Mouse (Mus musculus) lung, postnatal 4 days (tissue): ENCODE results near the gene Lamc3.
"Not testable (repeated sequence)": the region's sequence is repeated elsewhere in the genome, so short reads cannot be mapped to it uniquely, and the experiment has no call there.

Source experiments
- DNase-seq, 2 experiments: peaks; one replicate each; pipeline ENCODE4 v3.0.0; 2021

The Lamc3 gene

DNA sequence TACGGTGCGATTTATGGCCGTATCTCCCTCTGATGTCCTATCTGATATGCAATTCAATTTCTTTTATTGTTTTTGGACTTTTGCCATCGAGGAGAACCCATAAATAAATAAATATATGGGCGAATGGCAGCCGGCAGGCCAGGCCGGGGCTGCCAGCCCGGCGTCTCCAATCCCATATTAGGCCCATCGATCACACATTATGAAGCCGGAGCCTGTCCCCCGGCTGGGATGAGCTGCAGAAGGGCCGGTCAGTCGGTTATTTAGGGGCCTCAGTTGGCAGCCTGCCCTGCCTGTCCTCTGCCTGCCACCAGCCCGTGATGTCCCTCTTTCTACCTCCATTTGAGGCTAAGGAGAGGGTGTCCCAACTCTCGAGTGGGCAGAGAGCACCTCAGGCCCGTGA is 8.5 kb upstream of the Lamc3 start:
- DNase-seq = no peak

DNA sequence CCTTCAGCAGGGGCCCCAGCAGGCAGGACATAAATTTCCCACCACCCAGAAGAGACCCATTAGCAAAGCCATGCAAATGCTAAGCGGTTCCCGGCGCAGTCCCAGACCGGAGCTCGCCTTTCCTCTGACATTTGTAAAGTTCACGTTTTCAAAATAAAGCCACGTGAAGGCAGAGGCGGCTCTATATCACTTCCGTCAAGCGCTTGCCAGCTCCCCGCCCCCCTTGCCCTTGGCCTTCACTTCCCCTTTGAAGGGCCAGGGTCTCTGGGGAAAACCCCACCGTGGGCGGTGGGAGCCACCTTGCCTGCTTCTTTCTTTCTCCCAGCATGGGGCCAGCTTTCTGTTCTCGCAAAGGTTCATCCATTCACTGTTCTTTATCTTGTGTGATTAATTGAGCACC is 6.2 kb upstream of the Lamc3 start:
- peak in 1 of 2 experiments; percentile 26 for DNase-seq

DNA sequence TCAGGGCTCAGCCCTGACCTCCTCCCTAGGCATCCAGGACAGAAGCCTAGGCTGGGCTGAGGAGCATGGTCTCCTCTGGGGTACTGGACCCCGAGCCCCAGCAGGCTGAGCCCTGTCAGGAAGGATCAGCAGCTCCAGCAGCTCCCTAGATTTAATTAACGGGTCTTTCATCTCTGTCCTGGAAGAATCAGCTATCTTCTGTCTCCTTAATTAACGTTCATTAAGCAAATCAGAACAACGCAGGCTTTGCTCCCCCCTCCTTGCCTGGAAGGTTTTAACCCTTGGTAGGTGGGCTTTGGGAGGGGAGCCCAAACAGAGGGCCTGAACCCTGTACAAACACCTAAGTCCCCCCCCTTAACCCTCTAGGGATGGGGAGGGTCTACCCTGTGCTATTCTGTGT is 4.0 kb upstream of the Lamc3 start:
- DNase-seq = no peak

DNA sequence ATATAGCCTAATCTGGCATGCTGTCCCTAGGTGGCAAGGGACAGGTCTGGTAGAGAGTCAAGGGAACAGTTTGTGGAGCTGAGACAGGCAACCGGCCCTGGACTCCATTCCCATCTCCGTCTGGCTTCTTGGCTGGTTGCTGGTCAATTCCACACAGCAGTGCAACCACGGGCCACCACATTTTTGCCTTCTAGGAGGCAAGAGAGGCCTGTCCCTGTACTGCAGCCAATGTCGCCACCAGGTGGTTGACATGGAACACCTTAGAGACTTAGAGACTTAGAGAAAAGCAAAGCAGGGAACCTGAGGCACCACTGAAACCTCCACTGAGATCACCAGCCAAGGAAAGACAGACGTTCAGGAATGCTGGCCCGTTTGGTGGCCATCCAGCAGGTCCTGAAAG is 2.3 kb upstream of the Lamc3 start:
- DNase-seq = peak; percentile 39 to 49

DNA sequence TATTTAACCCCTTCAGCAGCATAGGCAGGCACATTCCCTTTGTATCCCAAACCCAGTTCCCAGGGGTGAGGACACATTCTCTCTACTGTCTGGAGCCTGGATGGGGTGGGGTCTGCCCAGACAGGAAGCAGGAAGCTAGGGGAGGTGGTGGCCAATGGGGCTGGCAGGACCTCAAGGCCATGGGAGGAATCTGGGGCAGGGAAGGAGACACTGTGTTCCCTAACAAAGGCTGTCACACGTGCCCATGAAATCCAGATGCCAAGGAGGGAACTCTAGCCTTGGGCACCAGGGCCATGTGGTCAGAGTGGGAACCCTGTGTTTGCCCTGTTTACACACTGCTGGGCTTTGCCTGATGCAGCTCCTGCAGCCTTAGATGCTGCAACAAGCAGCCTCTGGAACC is 1.8 kb downstream of the Lamc3 start:
- peak; percentile 30 to 58 for DNase-seq

DNA sequence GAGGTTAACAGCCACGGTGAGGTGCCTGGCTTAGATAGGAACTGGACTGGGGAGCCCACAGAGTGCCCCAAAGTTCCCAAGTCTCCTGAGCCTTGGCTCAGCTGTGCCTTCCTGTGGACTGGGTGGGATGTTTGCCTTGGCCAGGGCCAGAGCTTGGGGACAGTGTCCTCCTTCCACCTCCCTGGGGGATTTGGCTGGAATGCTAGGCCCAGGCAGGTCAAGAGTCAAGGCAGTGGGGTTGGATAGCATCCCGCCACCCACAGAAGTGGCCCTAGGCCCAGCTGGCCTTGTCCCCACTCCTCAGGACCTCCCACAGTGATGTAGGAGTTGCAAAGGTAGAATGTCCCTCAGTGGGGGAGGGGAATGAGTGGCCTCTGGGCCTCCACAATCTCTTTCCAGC is 4.1 kb downstream of the Lamc3 start:
- peak in 1 of 2 experiments; percentile 38 for DNase-seq

DNA sequence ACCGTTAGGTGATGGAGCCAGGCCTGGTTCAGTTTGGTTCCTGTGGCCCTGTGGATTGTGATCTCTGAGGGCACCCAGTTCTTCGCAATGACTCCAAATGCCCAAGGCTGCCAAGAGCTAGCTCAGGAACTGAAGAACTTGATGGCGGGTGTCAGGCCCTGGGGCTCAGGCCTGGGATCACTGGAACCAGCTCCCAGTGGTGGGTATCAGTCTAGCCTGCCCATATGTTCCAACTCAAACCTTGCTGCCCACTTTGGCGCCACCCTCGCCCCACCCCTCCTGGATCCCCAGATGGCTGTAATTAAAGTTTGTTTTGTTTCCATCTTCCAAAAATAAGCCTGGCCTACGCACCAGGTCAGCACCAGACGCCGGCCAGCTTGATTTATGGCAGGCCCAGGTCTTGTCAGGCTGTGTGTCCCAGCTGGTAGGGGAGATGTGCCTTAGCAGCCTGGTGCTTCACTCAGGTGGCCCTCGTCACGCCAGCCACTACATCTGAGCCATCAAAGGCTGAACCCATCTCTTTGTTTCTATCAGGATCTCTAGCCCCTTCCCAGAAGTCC is 6.1 kb downstream of the Lamc3 start:
- DNase-seq = no peak

DNA sequence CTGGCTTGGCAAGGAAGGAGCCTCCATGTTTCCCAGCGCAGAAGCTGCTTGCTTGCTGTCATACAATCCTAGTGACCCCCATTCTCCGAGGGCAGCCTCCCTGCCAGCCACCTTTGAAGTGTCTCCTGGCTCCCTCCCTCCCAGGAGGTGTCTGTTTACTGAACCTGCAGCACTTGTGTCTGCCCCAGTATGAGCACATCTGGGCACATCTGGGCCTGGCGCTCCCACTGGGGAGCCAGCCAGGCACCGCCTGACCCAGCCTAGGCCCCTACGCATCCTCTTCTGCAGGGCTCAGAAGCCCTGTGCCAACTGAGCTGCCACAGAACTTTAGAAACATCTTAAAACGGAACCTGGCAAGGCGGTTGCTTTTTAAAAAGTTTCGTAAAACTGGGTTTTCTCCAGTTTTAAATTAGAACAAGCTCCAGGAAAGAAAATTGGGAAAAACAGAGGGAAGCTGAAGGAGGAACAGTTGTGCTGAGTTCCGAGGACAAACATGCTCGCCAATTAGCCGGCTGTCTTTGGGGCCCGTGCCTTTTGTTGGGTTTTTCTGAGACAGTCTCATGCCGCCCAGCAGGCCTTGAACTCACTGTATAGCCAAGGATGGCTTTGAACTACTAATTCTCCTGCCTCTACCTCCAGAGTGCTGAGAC is 7.3 kb downstream of the Lamc3 start:
- no peak for DNase-seq

DNA sequence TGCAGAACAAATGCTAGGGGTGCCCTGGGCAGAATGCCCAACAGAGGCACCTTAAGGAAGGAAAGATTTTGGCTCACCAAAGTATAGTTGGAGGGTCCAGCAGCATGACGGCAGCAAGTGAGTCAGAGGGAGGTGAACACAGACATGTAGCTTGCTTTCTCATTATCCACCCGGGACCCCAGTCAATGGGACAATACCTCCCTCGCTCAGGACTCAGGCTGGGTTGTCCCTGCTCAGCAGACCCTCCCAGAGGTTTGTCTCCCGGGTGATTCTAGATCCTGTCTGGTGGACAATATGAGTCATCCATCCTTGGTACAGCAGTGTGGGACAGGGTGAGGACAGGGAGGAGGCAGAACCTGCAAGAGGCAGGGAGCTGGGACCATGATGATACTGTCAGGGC is 13.8 kb downstream of the Lamc3 start:
- DNase-seq = no peak

DNA sequence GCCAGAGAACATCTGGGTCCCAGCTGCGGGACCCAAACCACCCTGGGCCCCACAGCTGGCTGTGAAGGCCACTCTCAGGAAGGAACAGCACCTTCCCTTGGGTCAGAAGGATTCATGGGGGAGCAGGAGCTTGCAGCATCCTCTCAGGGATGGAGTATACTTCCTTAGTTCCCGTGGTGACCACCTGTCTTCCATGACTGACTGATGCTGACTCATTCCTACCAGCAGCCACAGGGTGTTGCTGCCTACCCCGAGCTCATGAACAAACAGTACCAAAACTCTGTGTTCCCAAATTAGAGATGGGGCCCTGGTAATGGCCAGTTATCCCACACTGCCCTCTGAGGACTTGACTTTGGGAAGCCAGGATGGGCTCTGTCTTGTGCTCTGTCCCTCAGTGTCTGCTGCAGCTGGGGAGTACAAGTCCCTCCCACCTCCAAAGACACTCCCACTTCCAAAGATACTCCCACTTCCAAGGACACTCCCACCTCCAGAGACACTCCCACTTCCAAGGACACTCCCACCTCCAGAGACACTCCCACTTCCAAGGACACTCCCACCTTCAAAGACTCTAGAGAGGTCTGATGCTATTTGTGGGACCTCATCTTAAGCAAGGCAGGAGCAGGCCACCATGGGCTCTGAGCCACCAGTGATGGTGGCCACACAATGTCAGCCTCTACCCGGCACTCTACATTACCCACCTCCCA is 14.7 kb downstream of the Lamc3 start:
- peak; percentile 31 to 63 for DNase-seq

DNA sequence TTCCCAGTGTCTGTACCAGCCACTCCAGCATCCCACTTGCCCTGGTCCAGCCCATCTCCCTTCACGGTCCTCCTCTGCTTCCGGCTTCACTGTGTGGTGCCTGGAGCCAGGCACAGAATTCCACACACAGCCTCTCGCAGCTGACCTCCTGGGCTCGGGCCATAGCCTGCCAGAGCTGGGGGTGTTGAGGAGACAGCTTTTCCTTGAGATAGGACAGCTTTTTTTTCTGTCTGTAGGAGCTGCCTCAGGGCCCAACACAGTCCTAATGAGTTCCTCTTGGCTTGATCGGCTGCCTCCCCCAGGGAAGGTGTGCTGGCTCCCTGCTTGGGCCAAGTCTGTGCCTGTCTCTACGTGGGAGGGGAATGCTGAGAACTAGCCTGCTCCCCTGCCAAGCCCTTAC is 17.0 kb downstream of the Lamc3 start:
- peak; percentile 34 to 71 for DNase-seq

DNA sequence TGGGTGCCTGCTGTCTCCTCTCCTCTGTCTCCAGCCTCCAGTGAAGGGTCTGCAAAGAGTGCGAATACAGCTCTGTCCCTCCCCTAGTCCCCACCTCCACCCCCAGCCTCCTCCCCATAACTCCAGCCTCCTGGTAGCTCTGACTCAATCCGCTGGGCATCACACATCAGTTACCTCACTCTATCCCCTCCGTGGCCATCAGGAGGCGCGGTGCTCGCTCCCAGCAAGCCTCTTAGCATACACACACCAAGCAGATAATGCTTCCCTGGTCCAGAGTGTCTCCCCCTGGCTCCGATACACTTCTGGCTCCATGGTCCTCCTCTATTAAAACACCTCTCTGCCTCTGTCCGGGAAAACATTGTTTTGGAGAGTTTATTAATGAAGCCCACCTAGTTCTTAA is 17.5 kb downstream of the Lamc3 start:
- DNase-seq = no peak

DNA sequence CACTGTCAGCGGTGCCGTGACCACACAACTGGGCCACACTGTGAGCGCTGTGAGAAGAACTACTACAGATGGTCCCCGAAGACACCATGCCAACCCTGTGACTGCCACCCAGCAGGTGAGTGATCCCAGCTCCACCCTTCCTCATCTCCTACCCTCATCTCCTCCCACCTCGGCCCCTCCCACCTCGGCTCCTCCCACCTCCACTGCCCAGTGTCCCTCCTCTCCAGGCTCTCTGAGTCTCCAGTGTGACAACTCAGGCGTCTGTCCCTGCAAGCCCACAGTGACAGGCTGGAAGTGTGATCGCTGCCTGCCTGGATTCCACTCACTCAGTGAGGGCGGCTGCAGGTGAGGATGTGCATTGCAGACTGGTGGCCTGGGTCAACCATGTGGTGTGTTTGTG is 18.6 kb downstream of the Lamc3 start:
- no peak for DNase-seq

DNA sequence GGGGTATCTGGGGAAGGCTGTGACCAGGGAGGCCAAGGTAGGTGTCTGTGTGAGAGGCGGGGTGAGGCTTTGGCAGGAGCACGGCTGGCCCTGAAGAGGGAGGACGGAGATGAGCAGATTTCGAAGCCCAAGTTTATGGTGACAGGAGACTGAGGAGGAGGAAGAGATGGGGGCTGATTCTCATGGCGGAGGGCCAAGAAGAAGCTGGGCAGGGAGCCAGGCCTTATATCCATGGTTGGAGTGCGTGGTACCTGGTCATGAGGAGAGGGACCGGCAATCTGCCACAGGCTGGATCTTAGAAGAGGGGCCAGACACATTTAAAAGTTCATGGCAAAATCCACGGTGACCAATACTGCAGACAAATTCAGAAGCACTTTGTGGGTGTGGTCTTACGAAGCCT is 19.3 kb downstream of the Lamc3 start:
- no peak for DNase-seq

DNA sequence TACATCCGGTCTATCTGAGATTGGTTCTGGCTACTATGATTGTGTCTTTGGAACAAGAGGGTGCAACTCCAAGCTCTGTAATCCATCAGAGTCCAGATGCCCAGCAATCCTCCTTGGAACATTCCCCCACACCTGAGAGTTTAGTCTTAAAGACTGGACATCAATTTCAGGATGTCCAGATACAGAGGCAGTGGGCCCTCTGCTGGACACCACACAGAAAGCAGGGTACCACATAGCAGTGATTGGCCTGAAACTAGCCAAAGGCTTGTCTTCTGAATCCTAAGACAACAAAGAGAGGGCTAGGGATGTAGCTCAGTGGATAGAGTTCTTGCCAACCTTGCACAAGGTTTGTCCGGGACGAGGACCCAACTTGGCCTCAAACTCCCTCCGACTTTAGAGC is 25.5 kb downstream of the Lamc3 start:
- no peak for DNase-seq

DNA sequence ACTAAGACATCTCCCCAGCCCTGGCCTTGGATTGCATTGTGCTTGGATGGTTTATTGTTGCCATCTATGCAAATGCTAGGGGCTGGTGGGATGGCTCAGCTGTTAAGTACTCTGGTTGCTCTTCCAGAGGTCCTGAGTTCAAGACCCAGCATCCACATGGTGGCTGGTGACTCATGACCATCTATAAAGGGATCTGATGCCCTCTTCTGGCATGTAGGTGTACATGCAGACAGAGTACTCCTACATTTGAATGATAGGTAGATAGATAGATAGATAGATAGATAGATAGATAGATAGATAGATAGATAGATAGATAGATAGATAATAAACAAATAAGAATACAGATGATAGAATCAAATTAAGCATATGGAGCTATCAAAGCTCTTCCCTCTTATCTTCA is 27.1 kb downstream of the Lamc3 start:
- not testable (repeated sequence) for DNase-seq

DNA sequence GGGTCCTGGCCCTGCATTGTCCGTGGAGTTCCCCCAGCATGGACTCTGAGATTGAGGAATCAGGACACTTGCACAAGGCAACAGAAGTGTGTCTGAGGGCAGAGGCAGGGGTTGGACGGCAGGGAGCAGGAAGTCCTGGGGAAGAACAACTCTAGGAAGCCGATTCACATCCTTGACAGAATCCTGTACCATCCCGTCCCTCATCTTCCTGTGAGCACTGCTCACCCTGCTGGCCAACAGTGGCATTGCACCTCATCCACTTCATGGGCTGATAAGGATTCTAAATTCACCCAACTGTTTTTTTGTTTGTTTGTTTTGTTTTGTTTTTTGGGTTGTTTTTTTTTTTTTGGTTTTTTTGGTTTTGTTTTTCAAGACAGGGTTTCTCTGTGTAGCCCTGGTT is 28.0 kb downstream of the Lamc3 start:
- DNase-seq = peak; percentile 65 to 78

DNA sequence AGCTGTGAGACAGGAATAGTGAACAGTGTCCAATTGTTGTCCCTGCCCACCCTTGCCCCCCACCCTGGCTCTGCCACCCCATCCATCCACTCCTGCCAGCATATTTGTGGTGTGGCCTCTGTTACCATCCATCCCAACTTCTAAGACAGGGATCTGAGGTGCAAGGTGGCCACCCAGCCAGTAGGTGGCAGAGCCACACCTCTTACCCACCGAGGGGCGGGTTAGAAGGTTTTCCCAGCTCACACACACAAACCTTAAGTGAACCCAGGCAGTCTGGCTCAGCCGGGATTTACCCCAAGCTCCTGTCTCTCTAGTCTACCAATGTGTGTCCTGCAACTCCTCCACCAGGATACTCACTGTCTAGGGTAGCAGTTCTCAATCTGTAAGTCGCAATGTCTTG is 30.5 kb downstream of the Lamc3 start:
- peak; percentile 49 for DNase-seq

DNA sequence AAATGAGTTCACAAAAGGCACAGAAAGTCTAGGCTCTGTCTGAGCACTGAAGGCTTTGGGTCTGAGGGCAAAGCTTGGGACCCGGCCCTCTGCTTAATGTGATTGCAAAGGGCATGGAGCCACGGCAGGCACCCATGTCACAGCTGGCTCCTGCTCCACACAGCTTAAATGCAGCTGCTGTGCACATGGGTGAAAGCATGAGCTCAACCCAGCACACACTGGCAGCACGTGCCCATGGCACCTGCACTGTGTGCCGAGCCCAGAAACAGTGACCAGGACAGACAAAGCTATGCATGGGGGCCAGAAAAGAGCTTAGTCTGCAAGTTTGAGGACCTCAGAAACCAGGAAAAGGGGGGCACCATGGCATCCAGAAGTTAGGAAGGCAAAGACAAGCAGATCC is 36.6 kb downstream of the Lamc3 start:
- no peak for DNase-seq

DNA sequence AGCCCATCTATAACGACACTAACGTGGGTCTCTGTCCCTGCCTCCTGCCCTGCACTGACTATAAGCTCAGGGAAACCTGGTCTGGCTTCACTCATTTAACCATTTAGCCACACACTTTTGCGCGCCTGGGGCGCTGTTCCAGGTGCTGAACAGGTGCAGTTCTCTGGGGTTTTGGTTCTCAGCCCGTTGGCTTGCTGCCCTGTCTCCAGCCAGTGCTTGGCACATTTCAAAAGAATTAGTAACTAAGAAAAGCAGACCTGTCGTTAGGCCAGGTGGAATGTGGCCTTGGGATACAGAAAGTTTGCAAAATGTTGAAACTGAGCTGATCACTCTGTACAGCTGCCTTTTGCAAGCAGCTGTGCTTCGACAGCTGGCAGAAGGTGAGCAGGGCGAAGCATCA is 37.7 kb downstream of the Lamc3 start:
- DNase-seq = peak; percentile 55 to 69

DNA sequence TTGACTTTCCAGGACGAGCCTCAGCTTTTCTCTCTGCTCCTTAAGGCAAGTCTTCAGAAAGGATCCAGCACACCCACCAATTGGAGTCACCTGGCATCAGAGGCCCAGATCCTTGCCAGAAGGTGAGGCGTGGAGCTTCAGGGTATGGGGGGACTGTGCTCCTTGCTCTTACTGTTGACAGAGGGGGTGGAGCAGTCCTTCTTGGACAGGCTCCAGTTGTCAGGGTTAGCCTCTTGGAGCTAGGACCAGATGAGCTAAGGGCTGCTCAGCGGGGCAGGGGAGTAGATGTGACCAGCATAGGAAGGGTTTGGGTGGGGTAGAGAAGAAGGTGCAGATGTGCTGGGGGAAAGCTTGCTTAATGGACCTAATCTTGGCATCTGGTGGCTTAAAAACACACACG is 38.8 kb downstream of the Lamc3 start:
- DNase-seq = no peak

DNA sequence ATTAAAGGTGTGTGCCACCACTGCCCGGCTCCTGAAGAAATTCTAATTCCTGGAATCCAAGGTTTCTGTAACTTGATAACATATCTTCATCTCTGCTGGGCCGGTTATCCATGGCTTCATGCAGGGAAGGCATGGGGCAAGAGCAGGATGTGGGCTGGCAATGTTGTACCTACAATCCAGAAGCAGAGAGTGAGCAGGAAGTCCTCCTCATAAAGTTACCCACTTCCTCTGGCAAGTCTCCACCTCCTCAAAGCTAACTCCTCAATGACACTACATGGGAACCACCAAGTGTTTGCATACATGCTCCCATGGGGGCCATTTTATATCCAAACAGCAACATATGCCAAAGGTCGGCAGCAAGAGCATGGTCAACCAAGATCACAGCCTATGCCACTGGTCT is 42.6 kb downstream of the Lamc3 start:
- no peak for DNase-seq

DNA sequence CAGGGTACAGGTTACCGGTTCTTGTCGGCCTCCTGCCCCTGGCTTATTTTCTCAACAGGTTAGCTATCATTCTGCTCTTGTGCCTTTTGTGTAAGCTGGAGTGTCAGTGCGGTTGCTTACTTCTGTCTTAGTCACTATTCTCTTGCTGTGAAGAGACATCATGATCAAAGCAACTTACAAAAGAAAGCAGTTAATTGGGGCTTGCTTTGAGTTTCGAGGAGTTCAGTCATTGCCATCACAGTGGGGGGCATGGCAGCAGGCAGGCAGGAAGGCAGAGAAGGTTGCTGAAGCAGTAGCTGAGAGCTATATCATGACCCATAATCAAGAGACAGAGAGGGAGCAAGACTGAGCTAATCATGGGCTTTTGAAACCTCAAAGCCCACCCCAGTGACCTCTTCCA is 47.5 kb downstream of the Lamc3 start:
- DNase-seq = no peak

DNA sequence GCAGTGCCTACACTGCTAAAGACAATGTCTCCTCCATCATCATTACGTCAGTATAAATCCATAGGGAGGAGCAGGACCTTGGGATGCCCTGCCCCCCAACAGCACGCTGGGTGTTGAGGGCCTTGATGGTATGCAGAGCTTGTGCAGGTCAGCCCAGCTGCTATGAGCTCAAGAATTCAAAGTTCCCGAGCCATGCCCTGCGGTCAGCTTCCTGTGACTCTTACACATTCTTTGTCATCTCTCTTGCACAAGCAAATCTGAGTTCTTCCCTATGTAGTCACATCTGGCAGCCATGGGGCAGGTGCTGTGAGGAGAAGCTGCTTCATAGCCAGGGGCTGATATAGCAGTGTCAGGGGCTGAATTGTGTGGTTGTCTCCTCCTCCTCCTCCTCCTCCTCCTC is 48.0 kb downstream of the Lamc3 start:
- DNase-seq = no peak

DNA sequence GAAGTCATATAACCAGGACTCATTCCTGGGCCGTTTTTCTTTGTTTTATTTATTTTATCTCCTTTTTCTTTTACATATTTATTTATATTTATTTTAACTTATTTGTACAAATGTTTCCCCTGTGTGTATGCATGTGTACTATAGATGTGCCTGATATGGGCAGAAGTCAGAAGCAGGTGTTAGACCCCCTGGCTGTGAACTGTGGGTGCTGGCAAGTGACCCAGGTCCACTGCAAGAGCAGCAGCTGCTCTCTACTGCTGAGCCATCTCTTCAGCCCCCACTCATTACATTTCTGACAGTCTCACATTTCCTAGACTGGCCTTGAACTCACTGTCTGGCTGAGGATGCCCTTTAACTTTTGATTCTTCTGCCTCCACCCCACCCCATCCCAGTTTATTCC is 51.2 kb downstream of the Lamc3 start:
- no peak for DNase-seq
